Mouse (Mus musculus) macrophage (primary cell): ENCODE measurements around the gene Tmed9. TPM values are rescaled to one million over a fixed set of nuclear protein-coding genes. Genes with fewer than 3 reads are reported as not detected.
"Not testable (repeated sequence)": the region's sequence is repeated elsewhere in the genome, so short reads cannot be mapped to it uniquely, and the experiment has no call there.

Experiments used
- H3K27ac ChIP-seq: fragments of 350-480 bp; formaldehyde crosslinking; 2 replicates; pipeline ENCODE4 v1.9.0; 2021
- H3K36me3 ChIP-seq: fragments of 350-480 bp; formaldehyde crosslinking; 2 replicates; pipeline ENCODE4 v1.9.0; 2021; ENCODE audit errors: inconsistent target
- H3K4me3 ChIP-seq: fragments of 350-480 bp; formaldehyde crosslinking; 2 replicates; pipeline ENCODE4 v1.9.0; 2021; ENCODE audit errors: inconsistent target
- H3K79me2 ChIP-seq: fragments of 350-480 bp; formaldehyde crosslinking; 2 replicates; pipeline ENCODE4 v1.9.0; 2021; ENCODE audit errors: inconsistent target
- WGBS: methylation state at CpG from one replicate; pipeline ENCODE4 v1.1.7; 2026; ENCODE audit warnings: inconsistent platforms; ENCODE audit not compliant: missing documents; 5-methylcytosine and 5-hydroxymethylcytosine counted together
- polyA plus RNA-seq: library from polyadenylated mRNA; stranded (reverse); fragments of 250-400 nt; gene quantifications from 3 replicates; pipeline ENCODE4 v1.2.4, GENCODE M21; 2018; ENCODE audit warnings: inconsistent platforms

Tmed9 gene
- polyA plus RNA-seq, 1 experiment from 2014 or later = 100 TPM

DNA sequence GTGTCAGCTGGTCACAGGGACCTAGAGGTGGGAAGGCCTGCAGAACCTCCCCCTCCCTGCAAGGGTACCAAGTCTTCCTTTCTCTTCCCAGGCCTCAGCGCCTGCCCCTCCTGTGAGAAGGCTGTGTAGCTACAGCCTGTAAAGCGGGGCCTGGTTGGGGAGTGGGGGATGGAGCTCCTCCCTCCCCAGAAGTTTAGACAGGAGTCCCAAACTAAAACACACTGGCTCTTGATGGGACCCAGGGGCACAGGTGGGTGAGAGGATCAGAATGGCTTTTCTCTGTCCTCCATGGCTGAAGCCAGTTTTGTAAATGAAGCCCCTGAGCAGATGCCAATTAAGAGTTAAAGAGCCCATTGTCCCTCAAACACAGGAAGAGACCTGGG is 34.1 kb downstream of the Tmed9 start:
- H3K27ac ChIP-seq = no peak overlapping the region
- peaks cover 68% of the 10 kb centered on the region for H3K36me3 ChIP-seq
- H3K4me3 ChIP-seq = no peak overlapping the region
- H3K79me2 ChIP-seq = peaks cover 28% of the 10 kb centered on the region
- 100% methylated on average over 1 of the region's 2 CpGs for WGBS

DNA sequence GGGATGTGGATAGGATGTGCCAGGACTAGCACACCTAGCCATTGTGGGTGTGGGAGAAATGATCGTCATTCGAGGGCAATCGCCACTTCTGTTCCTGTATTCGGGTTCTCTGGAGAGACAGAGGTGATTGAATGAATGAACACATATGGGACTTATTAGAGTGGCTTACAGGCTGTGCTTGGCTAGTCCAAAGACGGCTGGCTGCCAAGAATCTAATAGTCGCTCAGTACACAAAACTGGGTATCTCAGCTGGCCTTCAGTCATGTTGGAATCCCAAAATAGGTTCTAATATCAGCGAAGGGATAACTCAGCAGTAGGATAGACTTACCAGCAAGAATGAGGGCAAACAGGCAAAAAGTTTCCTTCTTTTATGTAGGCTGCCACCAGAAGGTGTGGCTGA is 38.5 kb downstream of the Tmed9 start:
- Histone ChIP-seq H3K79me2 (no peaks in the 10 kb centered on the region), H3K27ac (no peak overlapping the region), H3K36me3 (peaks cover 42% of the 10 kb centered on the region), H3K4me3 (no peak overlapping the region)
- WGBS = 98% methylated on average over 7 of the region's 7 CpGs

DNA sequence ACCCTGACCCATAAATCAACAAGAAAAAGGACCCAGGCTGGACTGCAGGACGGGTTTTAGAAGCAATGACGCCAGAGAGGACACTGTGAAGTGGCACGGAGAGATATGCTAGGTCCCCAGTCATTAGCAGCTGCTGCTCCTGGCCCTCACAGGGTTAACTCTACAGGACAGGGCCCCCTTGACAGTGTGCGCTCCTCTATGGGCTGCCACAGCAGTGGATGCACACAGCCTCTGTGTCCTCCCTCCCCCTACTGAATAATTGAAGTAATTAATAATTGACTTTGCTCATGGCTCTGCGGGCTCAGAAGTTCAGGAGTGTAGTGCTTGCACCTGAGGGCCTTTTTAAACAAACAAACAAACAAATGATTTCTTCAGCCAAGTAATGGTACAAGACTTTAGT is 39.9 kb downstream of the Tmed9 start:
- no peak overlapping the region for H3K4me3 ChIP-seq
- H3K36me3 ChIP-seq = peaks cover 29% of the 10 kb centered on the region
- H3K79me2 ChIP-seq = no peaks in the 10 kb centered on the region
- no peak overlapping the region for H3K27ac ChIP-seq
- WGBS = 80% methylated on average over 5 of the region's 5 CpGs

DNA sequence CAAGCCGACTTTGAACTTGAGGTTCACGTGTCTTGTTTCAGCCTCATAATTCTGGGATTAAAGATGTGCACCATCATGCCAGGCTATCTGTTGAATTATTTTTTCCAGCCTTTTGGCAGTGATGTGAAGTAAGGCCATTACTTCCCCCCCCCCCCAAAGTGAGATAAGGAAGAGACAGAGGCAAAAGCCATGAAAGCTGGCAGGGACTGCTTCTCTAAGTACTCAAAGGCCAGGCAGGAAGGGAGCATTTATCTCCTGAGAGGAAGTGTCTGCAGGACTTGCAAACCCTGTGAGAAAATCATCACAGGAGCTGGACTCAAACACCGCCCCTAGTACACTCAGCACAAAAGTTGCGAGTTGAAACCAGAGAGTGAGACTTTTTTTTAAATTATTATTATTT is 45.8 kb downstream of the Tmed9 start:
- H3K27ac ChIP-seq = no peak overlapping the region
- H3K4me3 ChIP-seq = no peak overlapping the region
- no peaks in the 10 kb centered on the region for H3K36me3 ChIP-seq
- WGBS = 97% methylated on average over 4 of the region's 4 CpGs
- peaks cover 14% of the 10 kb centered on the region for H3K79me2 ChIP-seq

DNA sequence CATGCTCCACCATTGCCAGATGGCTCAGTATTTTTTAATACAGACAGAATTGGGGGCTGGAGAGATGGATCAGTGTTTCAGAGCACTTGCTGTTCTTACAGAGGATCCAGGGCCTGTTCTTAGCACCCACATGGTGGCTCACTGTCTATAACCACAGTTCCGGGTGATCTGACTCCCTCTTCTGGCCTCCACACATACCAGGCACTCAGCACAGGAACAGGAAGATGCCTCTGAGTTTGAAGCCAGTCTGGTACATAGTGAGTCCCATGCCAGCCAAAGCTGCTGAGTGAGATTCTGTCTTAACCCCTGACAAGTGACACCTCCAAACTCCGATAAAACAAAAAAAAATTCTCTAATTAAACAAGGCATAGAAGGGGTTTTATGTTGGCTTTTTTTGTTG is 46.7 kb downstream of the Tmed9 start:
- no peak overlapping the region for H3K27ac ChIP-seq
- H3K79me2 ChIP-seq = peaks cover 24% of the 10 kb centered on the region
- no peak overlapping the region for H3K4me3 ChIP-seq
- peaks cover 3% of the 10 kb centered on the region; the same call in 1 of the 2 replicates for H3K36me3 ChIP-seq
- WGBS = 83% methylated on average over 2 of the region's 2 CpGs

DNA sequence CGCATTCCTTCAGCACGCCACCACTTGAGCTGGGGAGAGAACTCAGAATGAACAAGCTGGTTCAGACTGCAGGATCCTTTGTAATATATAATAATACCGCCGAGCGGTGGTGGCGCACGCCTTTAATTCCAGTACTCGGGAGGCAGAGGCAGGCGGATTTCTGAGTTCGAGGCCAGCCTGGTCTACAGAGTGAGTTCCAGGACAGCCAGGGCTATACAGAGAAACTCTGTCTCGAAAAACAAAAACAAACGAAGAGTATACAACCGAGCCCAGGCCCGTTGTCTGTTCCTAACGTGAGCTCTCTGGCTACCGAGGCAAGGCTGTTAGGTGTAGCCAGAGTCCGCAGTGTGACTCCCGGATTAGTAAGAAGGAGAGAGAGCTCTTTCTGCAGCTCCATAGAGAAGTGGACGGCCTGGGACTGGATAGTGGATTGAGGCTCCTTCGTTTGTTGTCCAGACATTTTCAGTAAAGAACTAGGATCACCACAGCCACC is 48.7 kb downstream of the Tmed9 start:
- Histone ChIP-seq H3K79me2 (peaks cover 36% of the 10 kb centered on the region), H3K27ac (peak overlapping the region; percentile 89), H3K36me3 (peaks cover 14% of the 10 kb centered on the region; the same call in 1 of the 2 replicates), H3K4me3 (peak overlapping the region; percentile 82)
- WGBS = 3% methylated on average over 19 of the region's 20 CpGs

DNA sequence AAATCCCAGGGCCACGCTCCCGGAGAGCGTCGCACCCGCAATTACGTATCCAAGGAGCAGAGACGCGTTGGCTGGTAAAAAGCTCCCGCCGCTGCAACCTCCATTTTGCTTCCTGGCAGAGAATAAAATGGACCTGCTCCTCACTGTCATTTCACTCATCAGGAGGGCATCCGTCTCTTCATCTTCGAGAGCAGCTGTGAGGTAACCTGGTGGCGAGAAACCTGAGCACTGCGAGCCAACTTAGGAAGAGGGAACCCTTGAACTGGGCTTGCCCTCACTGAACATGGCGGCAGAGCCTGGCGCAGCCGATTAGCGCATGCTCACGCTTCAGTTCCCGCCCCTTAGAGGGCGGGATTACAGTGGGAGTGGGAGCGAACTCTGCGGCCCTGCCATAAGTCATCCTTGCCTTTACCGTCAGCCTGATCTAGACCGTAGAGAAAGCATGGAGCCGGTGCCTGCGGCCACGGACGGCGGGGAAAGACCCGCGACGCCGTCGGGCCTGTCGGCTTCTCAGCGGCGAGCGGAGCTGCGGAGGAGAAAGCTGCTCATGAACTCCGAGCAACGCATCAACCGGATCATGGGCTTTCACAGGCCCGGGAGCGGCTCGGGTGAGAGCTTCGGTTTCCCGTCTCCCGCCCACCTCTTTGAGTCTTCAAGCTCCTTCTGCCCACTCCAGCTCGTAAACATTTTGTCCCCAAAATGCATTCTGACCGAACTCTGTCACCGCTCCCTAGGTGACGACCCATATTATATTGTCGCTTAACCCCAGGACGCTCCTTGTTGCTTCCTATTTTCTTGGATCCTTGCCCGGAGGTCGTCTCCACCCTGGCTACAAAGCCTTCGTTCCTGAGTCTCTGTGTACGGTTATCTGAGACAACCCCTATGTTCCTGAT is 49.4 kb downstream of the Tmed9 start, which contains the start of gene Caml:
TSS of gene Caml (plus strand) at position 357 of the 893 bp plus-strand sequence.
- H3K36me3 ChIP-seq = peaks cover 14% of the 10 kb centered on the region; the same call in 1 of the 2 replicates
- WGBS = under 1% methylated on average over 59 of the region's 59 CpGs
- peak within 1 kb of the TSS; percentile 82 for H3K4me3 ChIP-seq
- H3K79me2 ChIP-seq = peaks cover 36% of the 10 kb centered on the region
- H3K27ac ChIP-seq = peak within 1 kb of the TSS; percentile 89

DNA sequence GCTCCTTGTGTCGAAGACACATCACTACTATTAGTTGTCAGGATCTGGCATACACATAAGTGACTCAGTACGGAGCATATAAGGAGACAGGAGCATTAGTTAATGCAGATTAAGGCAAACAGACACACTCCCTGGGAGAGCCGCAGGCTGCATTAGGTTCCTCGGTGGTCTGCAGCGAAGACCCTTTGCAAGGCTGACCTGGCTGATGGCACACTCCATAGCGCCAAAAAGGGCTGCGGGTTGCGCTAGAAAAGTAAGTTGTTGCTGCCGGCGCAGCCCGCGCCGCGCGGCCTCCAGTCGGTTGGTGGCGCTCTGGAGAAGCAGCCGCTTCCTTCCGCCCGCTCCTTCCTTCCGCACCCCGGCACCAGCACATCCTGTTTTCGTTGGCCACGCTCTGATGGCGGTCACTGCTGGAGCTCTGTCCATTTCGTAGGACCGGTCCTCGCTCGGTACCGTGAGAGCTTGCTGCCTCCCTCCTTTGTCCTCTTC is 61.2 kb downstream of the Tmed9 start, which contains the start of gene Ddx46:
TSS of gene Ddx46 (plus strand) at position 389 of the 489 bp plus-strand sequence.
- H3K79me2 ChIP-seq = peaks cover 36% of the 10 kb centered on the region
- WGBS = 5% methylated on average over 30 of the region's 30 CpGs
- peaks cover 27% of the 10 kb centered on the region for H3K36me3 ChIP-seq
- no peak within 1 kb of the TSS for H3K27ac ChIP-seq
- H3K4me3 ChIP-seq = peak within 1 kb of the TSS; percentile 68

DNA sequence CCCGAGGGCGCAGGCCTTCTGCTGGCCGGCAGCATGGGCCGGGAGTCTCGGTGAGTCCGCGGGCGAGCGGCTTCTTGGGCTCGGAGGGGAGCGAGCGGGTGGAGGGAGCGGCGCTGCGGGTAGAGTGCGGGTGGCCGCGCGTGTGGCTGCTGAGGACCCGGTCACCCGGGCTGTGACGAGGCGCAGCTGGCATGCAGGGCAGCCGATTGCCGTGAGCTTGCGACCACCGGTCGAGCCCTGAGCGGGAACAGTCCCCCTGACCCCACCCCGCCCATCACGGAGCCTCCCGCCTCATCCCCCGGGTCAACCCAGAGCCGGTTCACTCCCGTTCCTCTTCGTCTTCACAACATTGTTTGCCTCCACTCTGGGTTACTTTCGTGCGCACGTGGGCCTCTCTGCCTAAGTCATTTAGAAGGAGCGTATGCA is 61.6 kb downstream of the Tmed9 start:
- H3K79me2 ChIP-seq = peaks cover 36% of the 10 kb centered on the region
- no peak overlapping the region for H3K27ac ChIP-seq
- H3K4me3 ChIP-seq = peak overlapping the region; percentile 68
- WGBS = 1% methylated on average over 33 of the region's 40 CpGs
- H3K36me3 ChIP-seq = peaks cover 32% of the 10 kb centered on the region

DNA sequence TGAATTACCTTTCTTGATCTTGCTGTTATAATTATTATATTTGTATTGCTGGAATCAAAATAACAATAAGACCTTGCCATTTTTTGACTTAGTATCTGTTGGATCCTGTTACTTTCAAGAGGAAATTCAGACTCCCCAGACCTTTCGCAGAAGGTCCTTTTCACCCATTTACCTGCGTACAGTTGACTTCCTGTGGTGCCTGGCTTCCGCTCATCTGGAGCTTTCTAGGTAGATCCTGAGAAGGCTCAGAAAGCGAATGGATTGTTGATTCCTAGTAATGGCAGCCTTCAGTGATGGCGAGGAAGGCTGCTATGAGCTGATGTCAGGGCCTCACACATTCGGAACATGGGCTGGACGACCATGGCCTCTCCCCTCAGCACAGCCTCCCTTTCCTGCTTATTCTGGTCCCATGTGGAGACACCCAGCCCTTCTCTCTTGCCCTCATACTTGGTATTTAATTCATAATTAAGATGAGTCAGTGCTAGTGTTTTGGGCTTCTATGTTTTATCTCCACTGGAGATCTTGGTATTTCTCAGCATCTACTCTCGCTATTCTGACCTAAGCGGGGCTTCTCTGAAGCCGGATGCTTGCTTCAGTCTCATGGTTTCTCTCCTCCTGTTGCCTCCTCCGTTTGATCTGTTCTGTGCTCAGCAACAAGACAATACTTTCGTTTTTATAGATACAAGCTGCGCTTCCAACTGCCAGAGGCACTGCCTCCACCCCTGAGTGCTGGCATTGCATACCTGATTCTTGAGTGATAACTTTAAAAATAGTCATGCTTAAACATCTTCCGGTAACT is 62.9 kb downstream of the Tmed9 start:
- peaks cover 30% of the 10 kb centered on the region for H3K36me3 ChIP-seq
- H3K79me2 ChIP-seq = peaks cover 44% of the 10 kb centered on the region
- H3K27ac ChIP-seq = no peak overlapping the region
- H3K4me3 ChIP-seq = peak overlapping the region; percentile 68; the same call in 1 of the 2 replicates
- WGBS = 92% methylated on average over 14 of the region's 14 CpGs

DNA sequence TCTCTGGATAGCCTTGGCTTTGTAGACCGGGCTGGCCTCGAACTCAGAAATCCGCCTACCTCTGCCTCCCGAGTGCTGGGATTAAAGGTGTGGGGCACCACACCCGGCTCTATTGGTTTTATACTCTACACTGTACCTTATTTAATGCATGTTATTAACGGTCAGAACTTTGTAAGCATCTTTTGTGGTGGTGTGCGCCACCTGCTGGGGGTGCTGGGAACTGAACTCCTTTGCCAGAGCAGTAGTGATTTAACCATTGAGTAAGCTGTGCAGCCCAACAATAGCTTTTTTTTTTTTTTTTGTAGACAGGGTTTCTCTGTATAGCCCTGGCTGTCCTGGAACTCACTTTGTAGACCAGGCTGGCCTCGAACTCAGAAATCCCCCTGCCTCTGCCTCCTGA is 66.9 kb downstream of the Tmed9 start:
- peaks cover 68% of the 10 kb centered on the region for H3K79me2 ChIP-seq
- H3K4me3 ChIP-seq, H3K27ac ChIP-seq: not testable (repeated sequence)
- 35% methylated on average over 8 of the region's 8 CpGs for WGBS
- peaks cover 30% of the 10 kb centered on the region for H3K36me3 ChIP-seq

DNA sequence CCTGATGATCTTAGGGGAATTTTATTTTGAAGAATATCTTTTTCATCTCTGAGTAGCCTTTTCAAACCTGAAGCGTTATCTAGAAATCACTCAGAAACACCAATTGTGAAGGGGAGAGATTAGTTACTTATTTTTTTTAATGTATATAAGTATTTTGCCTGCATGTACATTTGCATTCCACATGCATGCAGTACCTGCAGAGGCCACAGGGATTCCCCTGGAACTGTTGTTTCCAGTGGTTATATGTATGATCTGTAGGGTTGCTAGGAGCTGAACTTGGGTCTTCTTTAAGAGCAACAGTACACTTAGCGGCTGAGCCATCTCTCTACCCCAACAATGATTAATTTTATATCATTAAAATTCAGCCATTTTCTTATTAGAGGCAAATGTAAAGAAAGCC is 71.0 kb downstream of the Tmed9 start:
- Histone ChIP-seq H3K36me3 (peaks cover 64% of the 10 kb centered on the region), H3K79me2 (peaks cover 36% of the 10 kb centered on the region), H3K27ac (no peak overlapping the region), H3K4me3 (no peak overlapping the region)
- 100% methylated on average over 2 of the region's 2 CpGs for WGBS
